Mouse (Mus musculus) hindbrain, embryonic 16.5 days (tissue): Measurements from ENCODE around the gene Elp4. TPM values are rescaled to one million over a fixed set of nuclear protein-coding genes. Genes with fewer than 3 reads are reported as not detected.

Experiments
- ATAC-seq: fragments of 200-750 bp; cut with Nextera tagmentation; 2 replicates; pipeline ENCODE4 v1.8.0; 2017; ENCODE audit warnings: moderate TSS enrichment, moderate library complexity
- H3K27ac ChIP-seq: fragments of 300-500 bp; sonication (generic); 2 replicates; pipeline ENCODE4 v1.5.1; 2014; ENCODE audit warnings: low read depth, mild to moderate bottlenecking, control low read depth, low read length, moderate library complexity
- H3K27me3 ChIP-seq: fragments of 300-500 bp; sonication (generic); replicated peaks from 2 replicates; pipeline ENCODE4 v1.6.1; 2014; ENCODE audit warnings: low read length; ENCODE audit not compliant: control insufficient read depth, insufficient read depth
- H3K36me3 ChIP-seq: fragments of 300-500 bp; sonication (generic); 2 replicates; pipeline ENCODE4 v1.6.1; 2014; ENCODE audit warnings: mild to moderate bottlenecking, low read length, moderate library complexity, mixed read lengths; ENCODE audit not compliant: control insufficient read depth, insufficient read depth
- H3K4me1 ChIP-seq: fragments of 300-500 bp; sonication (generic); 2 replicates; pipeline ENCODE4 v1.6.1; 2014; ENCODE audit warnings: low read depth, low read length; ENCODE audit not compliant: control insufficient read depth, insufficient read depth
- H3K4me2 ChIP-seq: fragments of 300-500 bp; sonication (generic); 2 replicates; pipeline ENCODE4 v1.6.1; 2014; ENCODE audit warnings: mild to moderate bottlenecking, low read length, control low read depth, moderate library complexity
- H3K4me3 ChIP-seq: fragments of 300-500 bp; sonication (generic); 2 replicates; pipeline ENCODE4 v1.5.1; 2014; ENCODE audit warnings: mild to moderate bottlenecking, low read length, control low read depth, moderate library complexity
- H3K9ac ChIP-seq: fragments of 300-500 bp; sonication (generic); 2 replicates; pipeline ENCODE4 v1.6.1; 2014; ENCODE audit warnings: low read depth, mild to moderate bottlenecking, control low read depth, low read length, moderate library complexity
- H3K9me3 ChIP-seq: fragments of 300-500 bp; sonication (generic); 2 replicates; pipeline ENCODE4 v1.6.1; 2014; ENCODE audit warnings: mild to moderate bottlenecking, low read length, moderate library complexity; ENCODE audit not compliant: control insufficient read depth
- WGBS: fragments of 180-500 bp; shearing (Covaris S2); extraction: QIAGEN DNeasy Blood & Tissue Kit; methylation state at CpG from one replicate; pipeline ENCODE4 v1.1.7; 2014; 5-methylcytosine and 5-hydroxymethylcytosine counted together
- polyA plus RNA-seq: library from polyadenylated mRNA; unstranded; fragments of >200 nt; fragmentation: Nextera tagmentation; extraction: Ambion mirVana; gene quantifications from 2 replicates; pipeline ENCODE4 v1.2.1, GENCODE M21; 2015

Elp4 gene
- polyA plus RNA-seq, 1 experiment from 2014 or later, result 42.2 TPM

DNA sequence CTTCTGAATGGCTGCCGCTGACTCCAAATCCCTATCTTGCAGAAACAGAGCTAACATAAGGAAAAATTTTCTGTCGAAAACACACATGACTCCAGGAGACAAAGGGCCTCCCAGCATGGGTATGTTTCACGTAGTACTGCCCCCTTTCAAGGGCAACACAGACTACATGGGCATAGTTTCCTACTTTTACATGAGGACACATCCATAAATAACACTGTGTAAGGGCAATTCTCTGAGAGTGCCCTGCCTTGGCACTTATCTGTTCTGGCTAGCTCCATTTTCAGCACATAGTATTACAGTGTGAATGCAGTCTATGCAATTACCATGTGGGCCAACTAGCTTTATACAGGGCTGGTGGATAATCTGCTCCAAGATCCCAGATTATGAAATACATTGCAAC, 89.2 kb downstream of the Elp4 start:
- Histone ChIP-seq H3K27ac (no peak overlapping the region), H3K4me3 (no peak overlapping the region), H3K9me3 (no peaks in the 10 kb centered on the region), H3K36me3 (no peaks in the 10 kb centered on the region), H3K9ac (no peak overlapping the region), H3K4me1 (no peaks in the 10 kb centered on the region), H3K27me3 (no peaks in the 10 kb centered on the region), H3K4me2 (no peak overlapping the region)
- no peak for ATAC-seq
- 90% methylated on average over 3 of the region's 3 CpGs for WGBS

DNA sequence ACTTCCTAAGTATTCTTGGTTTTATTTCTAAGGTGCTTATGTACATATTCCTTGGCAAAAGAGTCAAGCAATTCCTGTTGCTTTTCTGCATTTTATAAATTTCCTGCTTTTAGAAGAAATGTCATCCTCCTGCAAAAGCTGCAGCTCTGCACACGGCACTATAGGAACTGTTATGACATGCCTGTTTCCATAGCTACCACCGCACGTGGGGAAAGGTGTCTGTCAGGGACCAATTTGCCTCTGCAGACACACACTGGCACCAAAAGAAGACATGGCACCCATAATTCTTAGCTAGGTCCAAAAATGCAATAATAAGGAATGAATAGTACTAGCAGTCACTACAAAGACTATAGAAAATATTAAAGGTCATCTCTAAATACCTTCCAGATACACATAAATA, 91.3 kb downstream of the Elp4 start:
- H3K4me1 ChIP-seq, result no peaks in the 10 kb centered on the region
- H3K4me3 ChIP-seq, result no peak overlapping the region
- no peak overlapping the region for H3K9ac ChIP-seq
- no peak overlapping the region for H3K4me2 ChIP-seq
- 40% methylated on average over 3 of the region's 3 CpGs for WGBS
- no peak for ATAC-seq
- no peaks in the 10 kb centered on the region for H3K36me3 ChIP-seq
- no peaks in the 10 kb centered on the region for H3K9me3 ChIP-seq
- no peaks in the 10 kb centered on the region for H3K27me3 ChIP-seq
- H3K27ac ChIP-seq, result no peak overlapping the region

DNA sequence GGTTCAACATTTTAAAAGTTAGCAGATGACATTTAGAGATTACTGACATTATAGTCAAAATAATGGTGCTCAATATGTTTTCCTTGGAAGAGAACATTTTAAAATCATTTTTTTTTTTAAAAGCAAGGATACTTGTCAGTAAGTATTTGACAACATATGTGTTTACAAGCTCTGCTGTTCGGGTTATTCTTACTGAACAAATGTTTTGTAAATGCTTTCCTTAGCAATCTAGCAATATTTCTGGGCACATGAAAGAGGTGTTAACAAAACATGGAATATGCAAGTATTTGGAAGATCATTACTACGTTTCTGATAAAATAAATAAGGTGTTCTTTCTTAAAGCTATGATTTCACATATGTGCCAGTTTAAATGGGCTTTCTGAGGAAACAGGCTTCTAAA, 94.1 kb downstream of the Elp4 start:
- Histone ChIP-seq H3K9ac (no peak overlapping the region), H3K9me3 (no peaks in the 10 kb centered on the region), H3K4me2 (no peak overlapping the region), H3K27me3 (no peaks in the 10 kb centered on the region), H3K4me3 (no peak overlapping the region), H3K27ac (no peak overlapping the region), H3K36me3 (no peaks in the 10 kb centered on the region), H3K4me1 (no peaks in the 10 kb centered on the region)
- no peak for ATAC-seq
- 82% methylated on average over 2 of the region's 2 CpGs for WGBS

DNA sequence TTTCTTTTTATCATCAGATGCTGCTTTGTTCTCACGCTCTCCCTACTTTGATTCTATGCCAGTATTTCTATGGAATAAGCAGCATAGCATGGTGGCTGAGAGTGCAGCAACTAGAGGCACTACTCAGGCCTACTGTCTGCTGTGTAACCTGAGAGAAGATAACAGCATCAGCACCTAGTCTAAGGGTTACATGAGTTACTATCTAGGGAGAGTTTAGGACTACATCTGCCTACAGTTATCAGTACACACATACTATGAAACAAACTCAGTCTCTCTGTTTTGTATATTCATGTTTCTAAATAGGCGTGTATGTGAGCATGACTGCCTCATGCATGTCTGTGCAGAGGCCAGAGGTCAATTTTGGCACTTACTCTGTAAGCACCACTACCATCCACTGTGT, 97.8 kb downstream of the Elp4 start:
- H3K4me3 ChIP-seq, result no peak overlapping the region
- H3K4me2 ChIP-seq, result no peak overlapping the region
- no peaks in the 10 kb centered on the region for H3K9me3 ChIP-seq
- 78% methylated on average over 2 of the region's 2 CpGs for WGBS
- H3K9ac ChIP-seq, result no peak overlapping the region
- no peaks in the 10 kb centered on the region for H3K4me1 ChIP-seq
- no peak for ATAC-seq
- no peak overlapping the region for H3K27ac ChIP-seq
- no peaks in the 10 kb centered on the region for H3K36me3 ChIP-seq
- no peaks in the 10 kb centered on the region for H3K27me3 ChIP-seq

DNA sequence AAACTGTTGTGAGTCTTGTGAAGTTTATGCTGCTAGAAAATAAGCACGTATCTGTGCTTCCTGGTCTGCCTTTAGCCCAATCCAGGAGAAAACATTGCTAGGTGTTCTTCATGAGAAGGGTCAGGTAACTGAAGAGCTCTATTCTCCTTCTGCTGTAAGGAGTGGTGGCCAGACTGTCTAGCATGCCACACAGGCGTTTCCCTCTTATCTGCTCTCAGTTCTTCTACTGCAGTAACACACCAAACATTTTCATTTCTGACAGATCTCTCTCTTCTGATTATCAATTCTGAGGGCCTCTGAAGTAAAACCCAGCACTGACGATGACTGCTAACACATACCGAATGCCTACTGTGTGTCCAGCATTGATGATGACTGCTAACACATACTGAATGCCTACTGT, 98.3 kb downstream of the Elp4 start:
- Histone ChIP-seq H3K4me2 (no peak overlapping the region), H3K4me1 (no peaks in the 10 kb centered on the region), H3K4me3 (no peak overlapping the region), H3K9ac (no peak overlapping the region), H3K9me3 (no peaks in the 10 kb centered on the region), H3K27ac (no peak overlapping the region), H3K27me3 (no peaks in the 10 kb centered on the region), H3K36me3 (no peaks in the 10 kb centered on the region)
- ATAC-seq, result no peak
- 79% methylated on average over 4 of the region's 4 CpGs for WGBS

DNA sequence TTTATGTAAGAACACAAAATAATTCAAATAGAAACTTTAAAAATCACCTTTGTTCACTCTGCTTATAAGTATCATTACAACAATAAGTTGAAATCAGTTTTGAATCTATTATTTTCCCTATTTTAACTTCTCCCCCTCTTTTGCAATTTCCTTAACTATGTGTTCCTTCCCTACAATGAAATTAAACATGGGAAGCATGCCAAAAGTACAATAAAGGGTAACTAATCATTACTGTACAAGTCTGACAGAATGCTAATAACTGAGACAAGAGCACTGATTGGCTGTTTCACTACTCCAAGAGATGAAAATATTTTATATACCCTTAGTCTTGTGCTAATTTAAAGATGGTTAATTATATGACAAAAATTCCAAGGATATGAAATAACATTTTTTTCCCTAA, 99.2 kb downstream of the Elp4 start:
- H3K4me1 ChIP-seq, result no peaks in the 10 kb centered on the region
- no peak for ATAC-seq

DNA sequence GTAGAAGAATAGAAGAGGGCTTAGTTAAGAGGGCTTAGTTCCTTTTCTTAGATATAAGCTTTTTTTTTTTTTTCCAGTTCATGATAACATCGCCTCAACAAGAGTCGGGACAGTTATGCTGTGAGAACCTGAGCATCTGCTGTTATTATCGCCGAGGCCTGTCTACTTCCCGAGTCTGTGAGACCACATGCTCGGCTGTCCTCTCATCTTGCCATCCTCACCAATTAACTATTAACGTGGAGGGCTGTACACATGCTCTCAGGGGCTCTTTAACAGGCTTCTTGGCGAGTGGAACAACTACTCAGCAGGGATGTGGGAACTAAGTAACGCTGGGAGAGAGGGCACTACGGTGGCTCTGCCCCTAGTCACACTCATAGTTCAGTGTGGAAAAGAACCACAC, 99.9 kb downstream of the Elp4 start:
- no peaks in the 10 kb centered on the region for H3K36me3 ChIP-seq
- H3K4me3 ChIP-seq, result no peak overlapping the region
- no peak overlapping the region for H3K27ac ChIP-seq
- WGBS, result 25% methylated on average over 10 of the region's 10 CpGs
- no peak overlapping the region for H3K4me2 ChIP-seq
- H3K9me3 ChIP-seq, result no peaks in the 10 kb centered on the region
- no peaks in the 10 kb centered on the region for H3K27me3 ChIP-seq
- ATAC-seq, result peak; percentile 72
- H3K4me1 ChIP-seq, result no peaks in the 10 kb centered on the region
- no peak overlapping the region for H3K9ac ChIP-seq

More for the DNA sequence above, 99.2 kb downstream of the Elp4 start:
- Histone ChIP-seq H3K4me3 (no peak overlapping the region), H3K9ac (no peak overlapping the region), H3K27ac (no peak overlapping the region), H3K27me3 (no peaks in the 10 kb centered on the region), H3K9me3 (no peaks in the 10 kb centered on the region), H3K36me3 (no peaks in the 10 kb centered on the region), H3K4me2 (no peak overlapping the region)

DNA sequence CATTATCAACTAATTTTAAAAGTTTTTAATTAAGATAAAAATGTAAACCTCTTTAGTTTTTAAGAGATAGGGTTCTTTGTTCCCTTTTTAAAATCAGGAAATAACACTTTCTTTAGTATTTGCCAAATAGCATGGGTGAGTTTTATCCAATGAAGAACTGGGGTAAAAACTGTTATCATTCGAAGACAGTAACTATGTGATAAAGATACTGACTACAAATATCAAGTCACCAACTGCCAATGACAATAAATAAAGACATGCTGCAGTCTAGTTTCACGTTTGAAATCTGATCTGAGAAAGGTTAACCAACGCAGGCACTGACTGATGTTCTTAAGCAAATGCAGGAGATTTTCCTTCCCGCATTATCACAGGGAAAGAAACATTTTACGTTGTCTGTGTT, 100.9 kb downstream of the Elp4 start:
- H3K4me3 ChIP-seq, result no peak overlapping the region
- 48% methylated on average over 5 of the region's 5 CpGs for WGBS
- no peaks in the 10 kb centered on the region for H3K4me1 ChIP-seq
- H3K27me3 ChIP-seq, result no peaks in the 10 kb centered on the region
- no peaks in the 10 kb centered on the region for H3K9me3 ChIP-seq
- no peak overlapping the region for H3K9ac ChIP-seq
- no peak for ATAC-seq
- H3K36me3 ChIP-seq, result no peaks in the 10 kb centered on the region
- no peak overlapping the region for H3K27ac ChIP-seq
- no peak overlapping the region for H3K4me2 ChIP-seq

DNA sequence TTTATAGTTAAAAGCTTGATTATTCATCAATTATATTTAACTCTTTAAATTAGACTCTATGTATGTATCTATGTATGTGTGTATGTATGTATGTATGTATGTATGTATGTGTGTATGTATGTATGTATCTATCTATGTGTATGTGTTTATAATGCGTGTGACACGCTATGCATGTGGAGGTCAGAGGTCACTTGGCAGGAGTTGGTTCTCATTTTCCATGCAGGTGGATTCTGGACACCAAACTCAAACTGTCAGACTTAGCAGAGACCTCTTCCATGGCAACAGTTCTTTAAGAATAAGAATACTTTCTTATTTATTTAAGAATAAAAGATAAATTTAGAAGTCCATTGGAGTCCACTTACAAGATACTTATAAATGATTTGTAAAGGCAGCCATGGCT, 101.5 kb downstream of the Elp4 start:
- Histone ChIP-seq H3K27ac (no peak overlapping the region), H3K27me3 (no peaks in the 10 kb centered on the region), H3K36me3 (no peaks in the 10 kb centered on the region), H3K9ac (no peak overlapping the region), H3K9me3 (no peaks in the 10 kb centered on the region), H3K4me1 (no peaks in the 10 kb centered on the region), H3K4me2 (no peak overlapping the region), H3K4me3 (no peak overlapping the region)
- no peak for ATAC-seq
- 86% methylated on average over 2 of the region's 2 CpGs for WGBS

DNA sequence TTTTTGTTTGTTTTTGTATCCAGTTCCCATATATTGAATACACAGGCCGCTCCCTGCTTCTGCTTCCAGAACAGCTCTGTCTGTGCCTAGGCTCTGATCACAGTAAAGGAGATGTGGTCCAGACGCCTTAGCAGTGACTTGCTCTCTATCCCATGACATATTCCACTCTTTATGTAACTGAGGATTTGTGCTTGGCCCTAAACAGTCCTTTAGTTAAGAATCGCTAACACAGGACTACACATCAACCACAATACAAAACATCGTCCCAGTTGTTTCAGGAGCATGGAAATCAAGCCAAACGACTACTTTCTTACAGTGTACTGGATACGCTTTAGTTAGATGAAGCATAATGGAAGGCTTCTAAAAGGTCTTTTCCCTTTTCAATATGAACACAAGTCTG, 102.8 kb downstream of the Elp4 start:
- Histone ChIP-seq H3K9me3 (no peaks in the 10 kb centered on the region), H3K4me2 (no peak overlapping the region), H3K27me3 (no peaks in the 10 kb centered on the region), H3K27ac (no peak overlapping the region), H3K36me3 (no peaks in the 10 kb centered on the region), H3K9ac (no peak overlapping the region), H3K4me1 (no peaks in the 10 kb centered on the region), H3K4me3 (no peak overlapping the region)
- 65% methylated on average over 6 of the region's 6 CpGs for WGBS
- ATAC-seq, result no peak
